Mouse (Mus musculus): ENCODE data around the gene Arl2. TPM values are rescaled to one million over a fixed set of nuclear protein-coding genes. Genes with fewer than 3 reads are reported as not detected.
A peak's percentile ranks its signal among the peaks of the same experiment; 100 is the strongest.

Arl2 gene
- polyA plus RNA-seq, 1 experiment, result 110 TPM

DNA sequence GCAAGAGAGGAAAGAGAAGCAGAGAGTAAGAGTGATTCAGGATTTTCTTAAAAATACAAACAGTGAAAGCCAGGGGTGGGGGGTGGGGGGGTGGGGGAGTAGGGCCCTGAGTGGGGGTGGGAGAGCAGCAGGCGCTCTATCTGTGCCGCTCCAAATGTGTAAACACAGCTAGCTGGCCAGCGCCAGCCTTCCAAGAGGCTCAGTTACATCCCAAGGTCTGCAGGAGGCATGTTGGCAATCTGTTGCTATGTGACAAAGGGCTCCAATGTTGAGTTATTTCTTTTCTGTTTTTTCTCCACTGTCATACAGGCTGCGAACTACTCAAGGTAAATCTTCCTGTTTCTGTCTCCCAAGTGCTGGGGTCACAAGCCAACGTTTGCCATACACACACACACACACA is 33.4 kb upstream of the Arl2 start:
- Histone ChIP-seq H3K27me3 (ENCODE audit: control insufficient read depth, insufficient read depth, insufficient read length) (peaks cover 22% of the 10 kb centered on the region), H3K4me3 (no peak overlapping the region), H3K79me2 (ENCODE audit: control insufficient read depth, insufficient read depth) (no peaks in the 10 kb centered on the region), H3K4me2 (ENCODE audit: low read depth) (no peak overlapping the region), H3K36me3 (ENCODE audit: control insufficient read depth, insufficient read depth) (no peaks in the 10 kb centered on the region), H3ac (ENCODE audit: control insufficient read depth, insufficient read length) (no peak overlapping the region)
- TF ChIP-seq USF1 (IDR thresholded peaks at IDR 0.05; ENCODE audit: low read depth) (no peak), CEBPB (IDR thresholded peaks at IDR 0.05; ENCODE audit: insufficient read depth, poor library complexity, severe bottlenecking) (no peak), POLR2A (IDR thresholded peaks at IDR 0.05; ENCODE audit: insufficient read length, low read depth) (no peak), MYOD1 (IDR thresholded peaks at IDR 0.05; ENCODE audit: control insufficient read depth in 1 of 3, insufficient read length in 2 of 3, low read depth in 2 of 3) (no peak), E2F4 (IDR thresholded peaks at IDR 0.05; ENCODE audit: insufficient read depth) (no peak), SRF (IDR thresholded peaks at IDR 0.05; ENCODE audit: control insufficient read depth, insufficient read length, low read depth) (no peak), POLR2AphosphoS2 (IDR thresholded peaks at IDR 0.05; ENCODE audit: insufficient read length, low read depth) (no peak), TCF12 (IDR thresholded peaks at IDR 0.05; ENCODE audit: insufficient read depth, poor library complexity, severe bottlenecking) (no peak), MYOG (IDR thresholded peaks at IDR 0.05; ENCODE audit: control insufficient read depth in 1 of 3, insufficient read depth in 1 of 3, insufficient read length in 2 of 3, low read depth in 2 of 3) (no peak), REST (IDR thresholded peaks at IDR 0.05; ENCODE audit: insufficient read depth, insufficient read length) (no peak), MAX (IDR thresholded peaks at IDR 0.05; ENCODE audit: low read depth) (no peak), TCF3 (IDR thresholded peaks at IDR 0.05; ENCODE audit: insufficient read length, low read depth) (no peak)

DNA sequence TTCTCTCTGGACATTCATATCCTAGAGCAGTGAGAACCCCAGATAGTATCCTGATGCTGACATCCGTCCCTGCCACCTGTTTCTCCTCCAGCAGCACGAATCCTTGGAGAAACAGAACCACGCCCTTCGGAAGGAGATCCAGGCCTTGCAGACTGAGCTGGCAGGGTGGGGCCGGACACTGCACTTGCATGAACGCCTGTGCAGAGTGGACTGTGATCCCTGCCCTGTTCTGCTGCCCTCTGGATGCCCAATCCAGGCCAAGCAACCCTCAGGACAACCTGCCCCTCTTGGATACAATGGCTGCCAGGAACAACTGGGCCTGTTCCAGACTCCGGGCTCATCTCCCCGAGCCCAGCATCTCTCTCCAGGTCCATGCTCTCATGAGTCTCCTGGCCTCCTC is 29.9 kb upstream of the Arl2 start:
- no peak for TF ChIP-seq SRF (IDR thresholded peaks at IDR 0.05; ENCODE audit: control insufficient read depth, insufficient read length, low read depth)
- no peak for TF ChIP-seq MYOD1 (IDR thresholded peaks at IDR 0.05; ENCODE audit: control insufficient read depth in 1 of 3, insufficient read length in 2 of 3, low read depth in 2 of 3)
- no peak for TF ChIP-seq REST (IDR thresholded peaks at IDR 0.05; ENCODE audit: insufficient read depth, insufficient read length)
- no peak for TF ChIP-seq POLR2A (IDR thresholded peaks at IDR 0.05; ENCODE audit: insufficient read length, low read depth)
- TF ChIP-seq MYOG (IDR thresholded peaks at IDR 0.05; ENCODE audit: control insufficient read depth in 1 of 3, insufficient read depth in 1 of 3, insufficient read length in 2 of 3, low read depth in 2 of 3), result no peak
- TF ChIP-seq MAX (IDR thresholded peaks at IDR 0.05; ENCODE audit: low read depth), result no peak
- no peak for TF ChIP-seq POLR2AphosphoS2 (IDR thresholded peaks at IDR 0.05; ENCODE audit: insufficient read length, low read depth)
- TF ChIP-seq TCF3 (IDR thresholded peaks at IDR 0.05; ENCODE audit: insufficient read length, low read depth), result no peak
- TF ChIP-seq TCF12 (IDR thresholded peaks at IDR 0.05; ENCODE audit: insufficient read depth, poor library complexity, severe bottlenecking), result no peak
- Histone ChIP-seq H3K79me2 (ENCODE audit: control insufficient read depth, insufficient read depth) (no peaks in the 10 kb centered on the region), H3K4me2 (ENCODE audit: low read depth) (no peak overlapping the region), H3ac (ENCODE audit: control insufficient read depth, insufficient read length) (no peak overlapping the region), H3K36me3 (ENCODE audit: control insufficient read depth, insufficient read depth) (no peaks in the 10 kb centered on the region), H3K4me3 (no peak overlapping the region), H3K27me3 (ENCODE audit: control insufficient read depth, insufficient read depth, insufficient read length) (peaks cover 10% of the 10 kb centered on the region)

DNA sequence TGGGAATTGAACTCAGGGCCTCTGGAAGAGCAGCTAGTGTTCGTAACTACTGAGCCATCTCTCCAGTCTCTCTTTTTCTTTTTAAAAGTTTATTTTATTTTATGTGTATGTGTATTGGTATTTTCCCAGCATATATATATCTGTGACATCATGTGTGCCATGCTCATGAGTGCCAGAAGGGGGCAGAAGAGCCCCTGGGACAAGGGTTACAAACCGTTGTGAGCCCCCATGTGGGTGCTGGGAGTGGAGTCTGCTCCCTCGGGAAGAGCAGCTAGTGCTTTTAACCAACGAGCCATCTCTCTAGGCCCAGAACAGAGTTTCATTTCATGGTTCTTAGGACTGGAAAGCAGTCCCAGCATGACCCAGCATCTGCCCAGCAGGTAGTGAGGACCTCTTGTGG is 25.4 kb upstream of the Arl2 start:
- H3K36me3 ChIP-seq (ENCODE audit: control insufficient read depth, insufficient read depth), result no peaks in the 10 kb centered on the region
- peaks cover 7% of the 10 kb centered on the region for H3K27me3 ChIP-seq (ENCODE audit: control insufficient read depth, insufficient read depth, insufficient read length)
- H3K79me2 ChIP-seq (ENCODE audit: control insufficient read depth, insufficient read depth), result no peaks in the 10 kb centered on the region
- no peak overlapping the region for H3K4me3 ChIP-seq
- TF ChIP-seq REST (IDR thresholded peaks at IDR 0.05; ENCODE audit: insufficient read depth, insufficient read length) (no peak), TCF3 (IDR thresholded peaks at IDR 0.05; ENCODE audit: insufficient read length, low read depth) (no peak), POLR2AphosphoS2 (IDR thresholded peaks at IDR 0.05; ENCODE audit: insufficient read length, low read depth) (no peak), MYOD1 (IDR thresholded peaks at IDR 0.05; ENCODE audit: control insufficient read depth in 1 of 3, insufficient read length in 2 of 3, low read depth in 2 of 3) (no peak), CEBPB (IDR thresholded peaks at IDR 0.05; ENCODE audit: insufficient read depth, poor library complexity, severe bottlenecking) (no peak), POLR2A (IDR thresholded peaks at IDR 0.05; ENCODE audit: insufficient read length, low read depth) (no peak), MAX (IDR thresholded peaks at IDR 0.05; ENCODE audit: low read depth) (no peak), SRF (IDR thresholded peaks at IDR 0.05; ENCODE audit: control insufficient read depth, insufficient read length, low read depth) (no peak), MYOG (IDR thresholded peaks at IDR 0.05; ENCODE audit: control insufficient read depth in 1 of 3, insufficient read depth in 1 of 3, insufficient read length in 2 of 3, low read depth in 2 of 3) (no peak), TCF12 (IDR thresholded peaks at IDR 0.05; ENCODE audit: insufficient read depth, poor library complexity, severe bottlenecking) (no peak), USF1 (IDR thresholded peaks at IDR 0.05; ENCODE audit: low read depth) (no peak), E2F4 (IDR thresholded peaks at IDR 0.05; ENCODE audit: insufficient read depth) (no peak)
- H3K4me2 ChIP-seq (ENCODE audit: low read depth), result no peak overlapping the region
- H3ac ChIP-seq (ENCODE audit: control insufficient read depth, insufficient read length), result no peak overlapping the region

DNA sequence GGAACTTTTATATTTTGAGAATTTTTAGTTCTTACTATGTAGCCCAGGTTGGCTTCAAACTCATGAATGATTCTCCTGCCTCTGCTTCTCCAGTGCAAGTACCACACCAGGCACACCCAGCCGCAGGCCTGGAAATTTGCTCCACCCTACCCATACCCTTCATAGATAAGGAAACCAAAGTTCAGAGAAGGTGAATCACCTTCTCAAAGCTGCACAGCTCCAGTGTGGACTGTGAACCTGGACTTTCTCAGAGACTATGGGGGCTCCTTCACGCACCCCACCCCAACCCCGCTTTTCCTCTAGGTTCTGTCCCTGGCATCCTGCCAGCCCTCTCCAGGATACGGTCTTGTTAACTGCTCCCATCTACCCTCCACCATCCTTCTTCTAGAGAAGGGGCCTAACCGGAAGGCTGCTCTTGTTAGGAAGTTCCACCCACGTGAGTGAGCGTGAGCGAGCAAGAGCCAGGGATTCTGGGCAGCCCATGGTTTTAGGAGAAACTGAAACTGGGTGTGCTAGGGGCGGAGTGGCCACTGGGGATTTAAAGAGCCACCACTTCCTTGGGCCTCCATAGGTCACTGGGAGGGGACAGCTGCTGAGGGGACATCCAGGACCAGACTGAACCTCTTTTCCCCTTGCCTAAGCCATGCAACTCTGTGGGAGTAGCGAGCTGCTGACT is 22.7 kb upstream of the Arl2 start:
- H3ac ChIP-seq (ENCODE audit: control insufficient read depth, insufficient read length), result no peak overlapping the region
- no peaks in the 10 kb centered on the region for H3K79me2 ChIP-seq (ENCODE audit: control insufficient read depth, insufficient read depth)
- peak overlapping the region; percentile 12 for H3K4me2 ChIP-seq (ENCODE audit: low read depth)
- TF ChIP-seq SRF (IDR thresholded peaks at IDR 0.05; ENCODE audit: control insufficient read depth, insufficient read length, low read depth) (no peak), TCF3 (IDR thresholded peaks at IDR 0.05; ENCODE audit: insufficient read length, low read depth) (no peak)
- no peaks in the 10 kb centered on the region for H3K36me3 ChIP-seq (ENCODE audit: control insufficient read depth, insufficient read depth)
- H3K4me3 ChIP-seq, result no peak overlapping the region
- no peaks in the 10 kb centered on the region for H3K27me3 ChIP-seq (ENCODE audit: control insufficient read depth, insufficient read depth, insufficient read length)

DNA sequence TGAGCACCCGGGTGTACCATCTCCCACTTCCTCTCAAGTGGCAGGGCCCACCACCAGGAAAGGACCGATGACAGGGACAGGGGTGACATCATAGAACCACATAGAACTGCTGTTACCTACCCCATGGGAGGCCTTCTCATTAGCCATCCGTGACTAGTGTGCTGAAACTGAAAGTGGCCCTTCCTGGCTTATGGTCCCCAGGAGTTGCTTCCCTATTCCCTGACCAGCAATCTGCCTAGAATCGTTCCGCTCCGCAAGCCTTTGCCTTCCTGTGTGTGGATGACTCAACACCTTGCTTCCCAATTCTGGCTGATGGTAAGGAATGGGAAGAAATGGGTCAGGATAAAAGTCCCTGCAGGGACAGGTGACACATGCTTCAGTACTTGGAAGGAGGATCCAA is 15.9 kb upstream of the Arl2 start:
- H3ac ChIP-seq (ENCODE audit: control insufficient read depth, insufficient read length), result no peak overlapping the region
- H3K27me3 ChIP-seq (ENCODE audit: control insufficient read depth, insufficient read depth, insufficient read length), result peaks cover 31% of the 10 kb centered on the region
- no peak overlapping the region for H3K4me2 ChIP-seq (ENCODE audit: low read depth)
- no peak overlapping the region for H3K4me3 ChIP-seq
- H3K79me2 ChIP-seq (ENCODE audit: control insufficient read depth, insufficient read depth), result no peaks in the 10 kb centered on the region
- H3K36me3 ChIP-seq (ENCODE audit: control insufficient read depth, insufficient read depth), result no peaks in the 10 kb centered on the region
- TF ChIP-seq SRF (IDR thresholded peaks at IDR 0.05; ENCODE audit: control insufficient read depth, insufficient read length, low read depth), result no peak
- TF ChIP-seq E2F4 (IDR thresholded peaks at IDR 0.05; ENCODE audit: insufficient read depth), result no peak
- no peak for TF ChIP-seq REST (IDR thresholded peaks at IDR 0.05; ENCODE audit: insufficient read depth, insufficient read length)
- no peak for TF ChIP-seq MYOD1 (IDR thresholded peaks at IDR 0.05; ENCODE audit: control insufficient read depth in 1 of 3, insufficient read length in 2 of 3, low read depth in 2 of 3)
- TF ChIP-seq MAX (IDR thresholded peaks at IDR 0.05; ENCODE audit: low read depth), result no peak
- TF ChIP-seq CEBPB (IDR thresholded peaks at IDR 0.05; ENCODE audit: insufficient read depth, poor library complexity, severe bottlenecking), result no peak
- TF ChIP-seq TCF12 (IDR thresholded peaks at IDR 0.05; ENCODE audit: insufficient read depth, poor library complexity, severe bottlenecking), result no peak
- TF ChIP-seq USF1 (IDR thresholded peaks at IDR 0.05; ENCODE audit: low read depth), result no peak
- no peak for TF ChIP-seq TCF3 (IDR thresholded peaks at IDR 0.05; ENCODE audit: insufficient read length, low read depth)
- no peak for TF ChIP-seq MYOG (IDR thresholded peaks at IDR 0.05; ENCODE audit: control insufficient read depth in 1 of 3, insufficient read depth in 1 of 3, insufficient read length in 2 of 3, low read depth in 2 of 3)
